Mouse (Mus musculus) erythroid progenitor cell, adult 5-6 weeks (primary cell): ENCODE results near the gene Bglap. TPM values are rescaled to one million over a fixed set of nuclear protein-coding genes. Genes with fewer than 3 reads are reported as not detected.
"Not testable (repeated sequence)": the region's sequence is repeated elsewhere in the genome, so short reads cannot be mapped to it uniquely, and the experiment has no call there.

Source experiments
- ATAC-seq: replicated peaks from 2 replicates; pipeline ENCODE4 v1.8.0; 2016; ENCODE audit warnings: moderate number of reproducible peaks, mild to moderate bottlenecking, moderate TSS enrichment, inconsistent platforms; ENCODE audit not compliant: poor library complexity, low FRiP score, severe bottlenecking
- total RNA-seq, 2 experiments: library from RNA; stranded (forward) in 1 of 2; stranded (reverse) in 1 of 2; fragments of 150-400 nt in 1 of 2; fragments of 186-747, 209-891 nt in 1 of 2; gene quantifications; 2 replicates each; pipeline versions ENCODE4 v1.2.3 to v1.2.4; 2015 to 2017; ENCODE audit warnings: low replicate concordance in 2 of 2

Gene Bglap
- total RNA-seq (2015; ENCODE audit: low replicate concordance), result 3.6 TPM in 1 of 2 replicates, not detected in the other
- not detected in 2 replicates for total RNA-seq (2017; ENCODE audit: low replicate concordance)

DNA sequence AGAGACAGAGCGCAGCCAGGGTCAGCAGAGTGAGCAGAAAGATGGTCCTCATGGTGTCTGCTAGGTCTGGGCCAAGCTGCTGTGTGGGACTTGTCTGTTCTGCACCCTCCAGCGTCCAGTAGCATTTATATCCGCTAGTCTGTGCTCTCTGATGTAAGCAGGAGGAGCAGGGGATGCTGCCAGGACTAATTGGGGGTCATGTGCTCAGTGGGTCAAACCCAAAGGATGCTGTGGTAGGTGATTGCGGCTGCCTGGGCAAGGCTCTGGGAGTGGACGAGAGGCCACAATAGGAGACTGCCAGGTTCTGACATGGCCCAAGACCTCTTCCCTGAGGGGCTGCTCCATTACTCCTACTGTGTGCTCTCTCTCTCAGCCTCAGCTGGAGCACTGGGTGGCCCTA is at the start of gene Bglap:
Gene Bglap (minus strand): TSS at position 101 of the 400 bp plus-strand sequence.
- no peak for ATAC-seq

DNA sequence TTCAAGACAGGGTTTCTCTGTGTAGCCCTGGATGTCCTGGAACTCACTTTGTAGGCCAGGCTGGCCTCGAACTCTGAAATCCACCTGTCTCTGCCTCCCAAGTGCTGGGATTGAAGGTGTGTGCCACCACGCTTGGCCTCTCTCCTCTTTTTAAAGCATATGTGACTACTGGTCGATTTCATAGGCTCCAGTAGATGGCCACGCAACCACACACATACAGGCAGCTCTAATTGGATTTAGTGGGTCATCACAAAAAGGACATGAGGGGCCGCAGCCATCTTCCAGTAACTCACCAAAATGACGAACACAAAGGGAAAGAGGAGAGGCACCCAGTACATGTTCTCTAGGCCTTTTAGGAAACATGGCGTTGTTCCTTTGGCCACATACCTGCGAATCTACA is 44.4 kb upstream of the Bglap start:
- not testable (repeated sequence) for ATAC-seq

DNA sequence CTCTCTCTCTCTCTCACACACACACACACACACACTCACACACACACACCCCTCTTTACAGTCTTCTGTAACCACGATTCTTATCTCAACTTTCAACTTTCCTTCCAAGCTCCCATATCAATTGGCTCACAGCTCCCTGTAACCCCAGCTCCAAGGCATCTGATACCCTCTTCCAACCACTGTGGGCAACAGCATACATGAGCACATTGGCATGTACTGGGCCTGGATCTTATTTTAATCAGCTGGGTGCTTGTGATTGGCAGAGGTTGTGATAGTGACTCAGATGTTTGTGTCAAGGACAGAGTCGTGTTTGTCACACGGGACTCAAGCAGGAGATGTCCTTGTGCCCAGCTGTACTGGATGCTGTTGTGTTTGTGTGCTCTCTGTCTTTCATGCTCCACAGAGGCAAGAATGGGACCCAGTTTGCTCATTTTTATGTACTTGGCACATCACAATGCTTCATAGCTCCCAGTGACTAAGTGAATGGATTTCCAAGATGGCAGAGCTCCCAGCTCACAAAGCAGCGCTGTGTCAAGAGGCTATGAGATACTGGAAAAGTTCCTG is 43.2 kb upstream of the Bglap start:
- no peak for ATAC-seq

DNA sequence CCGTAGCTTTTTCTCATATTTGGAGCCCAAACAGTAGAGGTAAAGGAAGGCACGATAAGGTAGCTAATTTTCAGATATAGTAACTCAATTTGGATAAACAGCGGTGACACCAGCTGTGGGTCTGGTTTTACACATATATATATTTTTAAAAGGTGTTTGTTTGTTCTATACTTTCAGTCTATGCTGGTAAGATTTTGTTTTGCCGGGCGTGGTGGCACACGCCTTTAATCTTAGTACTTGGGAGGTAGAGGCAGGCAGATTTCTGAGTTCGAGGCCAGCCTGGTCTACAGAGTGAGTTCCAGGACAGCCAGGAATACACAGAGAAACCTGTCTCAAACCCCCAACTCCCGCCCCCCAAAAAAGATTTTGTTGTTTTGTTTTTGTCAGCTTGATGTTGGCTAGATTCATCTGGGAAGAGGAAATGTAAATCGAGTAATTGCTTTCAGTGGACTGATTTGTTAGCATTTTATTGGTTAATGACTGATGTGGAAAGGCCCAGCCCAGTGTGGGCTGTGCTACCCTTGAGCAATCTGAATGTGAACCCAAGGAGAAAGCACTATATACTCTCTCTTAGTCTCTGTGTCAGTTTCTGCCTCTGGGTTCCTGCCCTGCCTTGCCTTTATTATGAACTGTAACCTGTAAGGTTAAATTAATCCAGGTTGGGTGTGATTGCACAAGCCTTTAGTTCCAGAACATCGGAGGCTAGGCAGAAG is 41.6 kb upstream of the Bglap start:
- ATAC-seq, result no peak

DNA sequence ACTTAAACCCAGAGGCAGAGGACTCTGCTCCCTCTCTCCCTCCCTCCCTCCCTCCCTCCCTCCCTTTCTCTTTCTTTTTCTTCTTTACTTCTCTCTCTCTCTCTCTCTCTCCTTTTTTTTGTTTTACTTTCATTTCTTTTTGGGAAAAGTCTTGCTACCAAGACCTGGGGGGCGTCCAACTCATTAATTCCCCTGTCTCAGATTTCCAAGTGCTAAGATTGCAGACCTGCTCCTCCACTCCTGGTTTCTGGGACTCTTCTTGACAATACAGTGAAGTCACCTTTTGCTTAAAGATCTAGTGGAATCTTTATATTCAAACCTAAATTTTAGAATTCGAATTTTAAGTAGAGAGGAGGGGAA is 41.0 kb upstream of the Bglap start:
- no peak for ATAC-seq

DNA sequence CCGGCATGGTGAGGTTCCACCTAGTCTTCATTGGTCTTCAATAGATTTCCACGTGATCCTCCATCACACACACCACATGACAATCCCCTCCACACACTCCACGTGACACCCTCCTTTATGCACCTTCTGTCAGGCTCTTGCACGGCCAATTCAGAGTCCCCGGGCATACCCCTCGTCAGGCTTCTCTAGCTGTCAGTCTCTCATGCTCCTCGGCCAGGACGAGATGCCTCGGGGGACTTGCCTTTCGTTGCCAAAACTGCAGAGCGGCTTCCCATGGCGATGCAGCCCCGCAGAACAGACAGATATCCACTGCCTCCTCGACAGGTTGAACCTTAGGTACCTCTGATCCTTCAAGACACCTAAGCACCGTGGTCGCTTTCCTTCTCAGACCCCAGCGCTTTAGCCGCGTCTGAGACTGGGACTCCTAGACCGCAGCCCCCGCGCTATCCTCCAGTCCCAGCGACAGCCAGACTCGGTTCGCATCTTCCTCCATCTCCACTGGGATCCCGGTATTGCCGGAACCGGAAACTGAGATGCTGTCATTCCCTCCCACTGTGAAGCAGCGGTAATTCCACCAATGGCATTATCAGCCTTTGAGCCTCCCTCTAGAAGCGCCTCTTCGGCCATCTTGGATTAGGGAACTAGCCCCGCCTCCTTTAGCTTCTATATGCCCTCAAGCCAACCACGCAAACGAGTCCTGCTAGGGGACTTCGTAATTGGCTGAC is 40.5 kb upstream of the Bglap start, which contains the start of gene Slc25a44:
Gene Slc25a44 (minus strand): TSS at position 535 of the 725 bp plus-strand sequence.
- ATAC-seq, result peak; percentile 87

DNA sequence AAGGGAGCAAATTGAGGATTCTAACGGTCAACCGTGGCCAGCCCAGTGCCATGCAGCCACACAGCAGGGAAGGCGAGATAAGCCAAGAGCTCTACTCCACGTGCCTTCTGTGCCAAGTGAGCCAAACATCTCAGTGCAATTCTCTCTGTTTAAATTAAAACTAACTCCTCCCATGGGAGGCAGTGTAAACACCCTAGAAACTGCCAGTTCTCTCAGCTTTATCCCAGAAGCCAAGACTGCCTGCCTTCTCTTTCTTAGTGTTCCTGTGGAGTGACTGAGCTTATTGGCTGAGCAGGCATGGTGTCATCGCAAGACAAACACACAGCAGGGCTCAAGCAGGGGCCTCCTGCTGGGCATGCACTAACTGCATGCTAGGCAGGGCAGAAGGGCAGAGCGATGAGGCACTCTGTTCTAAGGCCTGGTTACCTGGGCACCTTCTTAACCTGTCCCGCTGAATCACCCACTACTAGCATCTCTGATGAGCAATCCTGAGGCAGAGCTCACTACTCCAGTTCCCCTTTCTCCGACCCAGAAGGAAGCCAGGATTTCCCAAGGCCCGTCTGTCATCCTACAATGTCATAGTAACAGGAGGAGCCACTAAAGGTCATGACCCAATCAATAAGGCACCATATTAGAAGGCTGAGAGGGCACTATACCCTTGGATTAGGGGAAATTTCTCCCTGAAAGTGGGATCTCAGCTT is 37.9 kb upstream of the Bglap start:
- peak; percentile 77 for ATAC-seq

DNA sequence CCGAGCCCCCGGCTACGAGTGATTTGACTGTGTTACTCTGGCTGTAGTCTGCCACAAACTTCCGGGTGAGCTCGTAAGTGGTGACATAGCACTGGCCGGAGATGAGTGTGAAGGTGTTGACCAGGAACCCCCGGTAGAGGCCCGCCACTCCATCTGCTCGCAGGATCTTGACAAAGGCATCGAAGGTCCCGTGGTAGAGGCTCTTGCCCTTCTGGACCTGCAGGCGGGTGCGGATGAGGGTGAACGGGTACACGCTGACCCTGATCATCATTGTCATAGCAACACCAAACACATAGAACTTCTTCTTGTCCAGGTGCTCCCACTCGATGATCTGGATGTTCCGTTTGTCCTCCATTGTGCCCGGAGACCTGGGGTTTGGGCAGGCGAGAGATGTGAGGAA is 36.5 kb upstream of the Bglap start:
- ATAC-seq, result no peak

DNA sequence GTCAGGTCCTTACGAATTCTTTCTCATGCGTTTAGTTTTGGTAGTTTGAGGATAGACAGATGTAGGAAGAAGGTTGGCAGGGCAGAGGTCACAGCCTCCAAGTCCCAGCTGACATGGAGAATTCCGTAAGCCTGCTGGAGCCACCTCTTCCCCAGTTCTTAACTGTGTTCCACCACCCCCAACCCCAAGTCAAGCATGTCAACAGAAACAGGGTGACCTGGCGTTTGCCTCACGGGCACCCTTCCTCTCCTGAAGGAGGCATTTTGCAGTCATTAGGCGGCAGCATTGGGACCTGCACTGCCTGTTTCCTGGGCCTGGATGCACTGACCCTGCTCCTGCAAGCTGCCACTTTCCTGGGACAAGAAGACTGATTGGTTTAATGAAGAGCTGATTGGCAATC is 33.8 kb upstream of the Bglap start:
- no peak for ATAC-seq

DNA sequence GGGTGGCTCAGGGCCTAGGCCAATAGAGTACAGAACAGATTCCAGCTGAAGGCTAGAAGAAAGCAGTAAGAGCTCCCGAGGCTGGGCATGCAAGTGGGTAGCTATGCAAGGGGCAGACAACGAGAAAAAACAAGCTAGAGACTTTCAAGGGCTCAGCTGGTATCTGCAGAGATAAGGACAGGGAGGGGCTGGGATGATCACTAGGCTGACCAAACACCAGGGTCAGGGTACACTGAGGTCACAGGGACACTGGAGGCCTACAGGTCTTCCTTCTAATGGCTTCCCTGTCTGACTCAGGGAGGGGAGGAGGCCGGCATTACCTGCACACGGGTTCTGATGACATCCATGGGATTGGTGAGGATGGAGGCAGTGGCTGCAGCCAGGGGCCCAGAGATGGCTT is 31.4 kb upstream of the Bglap start:
- ATAC-seq, result no peak; the same call in 1 of the 2 replicates

DNA sequence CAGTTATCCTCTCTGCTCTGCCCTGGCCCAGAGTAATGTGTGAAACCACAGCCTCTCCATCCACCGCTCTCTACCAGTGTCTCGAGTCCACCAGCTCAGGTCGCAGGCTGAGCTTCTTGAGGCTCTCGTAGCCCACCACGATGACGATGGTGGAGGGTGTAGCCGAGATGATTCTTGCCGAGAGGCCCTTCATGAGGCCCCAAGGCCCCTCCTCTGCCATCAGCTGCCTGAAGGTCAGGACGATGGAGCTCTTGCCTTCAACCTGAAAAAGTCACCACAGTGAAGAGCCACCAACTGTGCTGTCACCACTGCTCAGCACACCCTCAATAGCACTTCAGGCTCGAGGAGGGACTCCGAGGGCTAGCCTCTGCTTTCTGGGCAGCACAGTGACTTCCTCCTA is 28.4 kb upstream of the Bglap start:
- no peak for ATAC-seq

DNA sequence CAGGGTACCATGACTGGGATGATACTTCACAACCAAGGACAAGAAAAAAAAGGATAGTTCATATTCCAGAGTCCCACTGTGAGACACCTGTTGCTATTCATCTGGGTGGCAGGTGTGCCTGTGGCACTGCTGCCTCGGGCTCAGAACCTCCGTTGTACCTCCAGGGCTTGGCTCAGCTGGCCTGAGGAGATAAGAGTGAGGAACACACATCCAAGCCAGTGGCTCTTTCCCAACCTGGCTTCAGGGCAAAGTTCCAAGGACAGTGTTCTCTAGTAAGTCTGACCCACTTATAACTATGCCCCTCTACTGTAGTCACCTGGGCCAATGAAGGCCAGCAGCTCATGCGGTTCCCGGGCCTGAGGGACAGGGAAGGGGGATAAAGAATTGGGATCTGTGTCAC is 27.4 kb upstream of the Bglap start:
- peak; percentile 71 for ATAC-seq

DNA sequence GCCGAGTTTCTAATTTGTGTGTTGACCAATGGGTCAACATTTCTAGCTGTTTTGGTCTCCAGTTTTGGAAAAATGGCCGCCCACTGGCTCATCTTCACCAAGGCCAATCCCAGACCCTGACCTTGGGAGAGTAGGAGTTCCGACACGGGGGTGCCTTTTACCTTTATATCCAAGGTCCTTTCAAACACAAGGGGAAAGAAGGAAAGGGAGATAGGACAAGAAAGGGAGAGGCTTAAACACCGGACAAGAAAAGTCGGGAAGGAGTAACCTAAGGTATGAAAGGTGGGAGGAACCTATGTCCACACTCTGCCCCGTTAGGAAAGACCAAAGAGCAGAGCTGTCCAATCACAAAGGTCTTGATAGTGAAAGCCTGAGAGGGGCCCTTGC is 26.4 kb upstream of the Bglap start:
- no peak for ATAC-seq

DNA sequence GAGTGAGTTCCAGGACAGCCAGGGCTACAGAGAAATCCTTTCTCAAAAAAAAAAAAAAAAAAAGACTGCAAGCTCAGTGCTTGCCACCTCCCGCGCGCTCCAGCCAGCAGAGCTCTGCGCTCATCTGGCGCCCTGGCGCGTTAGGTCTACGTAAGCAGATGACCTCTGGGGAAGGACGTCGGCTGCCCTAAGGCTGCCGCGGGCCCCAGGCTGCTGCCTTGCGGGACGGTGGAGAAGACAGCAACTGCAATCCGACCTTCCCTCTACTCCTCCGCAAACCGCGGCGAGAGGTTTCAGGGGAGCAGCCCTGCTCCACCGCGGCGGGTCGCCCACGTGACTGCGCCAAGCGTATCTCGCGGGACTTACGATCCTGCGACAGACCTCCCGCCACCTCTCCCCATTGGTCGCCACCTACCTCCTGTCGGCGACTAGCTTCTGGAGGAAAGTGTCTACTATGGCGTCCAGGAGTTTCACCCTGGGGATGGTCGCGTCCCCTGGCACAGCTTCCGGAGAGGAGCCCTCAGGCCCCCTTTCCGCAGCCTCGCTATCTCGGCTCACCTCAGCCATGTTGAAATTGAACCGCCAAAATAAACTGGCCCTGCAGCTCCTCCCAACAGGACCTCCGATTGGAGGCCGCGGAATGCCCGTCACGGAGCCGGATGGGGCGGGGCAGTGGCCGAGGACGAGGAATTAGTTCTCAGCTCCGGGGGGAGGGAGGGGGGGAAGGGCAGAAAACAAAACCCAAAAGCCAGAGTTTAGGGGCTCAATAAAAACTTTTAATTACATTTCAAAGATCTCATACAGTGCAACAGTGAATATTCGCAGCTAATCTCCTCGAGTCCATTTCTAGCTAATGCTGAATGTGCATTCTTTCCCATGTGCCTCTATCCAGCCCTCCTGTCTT is 25.7 kb upstream of the Bglap start, which contains the start of gene Pmf1:
Gene Pmf1 (minus strand): TSS at position 591 of the 904 bp plus-strand sequence.
- peak; percentile 85 for ATAC-seq

DNA sequence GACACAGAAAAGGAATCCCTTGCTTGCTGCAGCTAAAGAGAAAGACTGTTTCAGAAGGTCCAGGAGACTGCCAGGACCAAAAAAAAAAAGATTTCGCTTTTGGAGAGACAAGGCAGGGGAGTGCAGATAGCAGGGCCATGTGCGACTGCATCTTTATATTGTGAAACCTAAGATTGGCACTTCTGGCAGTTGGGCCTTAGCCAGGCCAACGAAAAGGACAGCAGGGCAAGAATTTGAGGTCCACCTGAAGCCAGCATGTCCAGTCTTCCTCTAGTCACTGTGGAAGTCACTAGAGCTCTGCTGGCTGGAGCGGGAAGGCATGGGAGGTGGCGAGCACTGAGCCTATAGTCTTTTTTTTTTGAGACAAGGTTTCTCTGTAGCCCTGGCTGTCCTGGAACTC is 24.7 kb upstream of the Bglap start:
- no peak for ATAC-seq

DNA sequence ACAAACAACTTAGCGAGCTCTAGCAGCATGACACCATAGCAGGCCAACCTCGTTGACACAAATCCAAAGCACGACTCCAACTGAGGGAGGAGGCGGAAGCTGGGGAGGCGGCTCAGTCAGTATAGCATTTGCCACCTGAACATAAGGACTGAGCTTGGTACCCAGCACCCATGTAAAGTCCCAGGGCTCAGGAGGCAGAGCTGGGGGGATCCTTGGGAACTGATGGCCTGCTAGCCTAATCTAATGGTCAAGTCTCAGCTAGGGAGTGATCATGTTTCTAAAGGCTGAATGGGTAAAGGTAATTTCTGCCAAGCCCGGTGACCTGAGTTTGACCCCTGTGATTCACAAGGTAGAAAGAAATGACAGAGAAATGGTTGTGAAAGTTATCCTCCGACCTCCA is 23.3 kb upstream of the Bglap start:
- no peak for ATAC-seq

DNA sequence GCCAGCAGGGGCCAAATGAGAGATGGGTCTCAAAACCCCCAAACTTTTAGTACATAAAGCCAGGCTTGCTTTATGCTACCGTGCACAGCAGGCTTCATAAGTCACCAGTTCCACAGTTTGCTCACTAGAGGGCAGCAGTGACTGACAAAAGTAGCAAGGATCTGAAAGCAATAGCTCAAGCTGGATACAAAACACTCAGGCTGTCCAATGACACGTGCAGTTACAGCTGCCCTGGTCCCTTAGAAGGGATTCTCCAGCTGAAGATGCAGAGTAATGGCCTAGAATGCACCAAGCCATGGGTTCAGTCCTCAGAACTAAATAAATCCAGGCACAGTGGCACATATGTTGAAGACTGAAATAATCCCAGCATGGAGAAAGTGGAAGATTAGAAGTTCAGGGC is 22.8 kb upstream of the Bglap start:
- peak; percentile 27; the same call in 1 of the 2 replicates for ATAC-seq

DNA sequence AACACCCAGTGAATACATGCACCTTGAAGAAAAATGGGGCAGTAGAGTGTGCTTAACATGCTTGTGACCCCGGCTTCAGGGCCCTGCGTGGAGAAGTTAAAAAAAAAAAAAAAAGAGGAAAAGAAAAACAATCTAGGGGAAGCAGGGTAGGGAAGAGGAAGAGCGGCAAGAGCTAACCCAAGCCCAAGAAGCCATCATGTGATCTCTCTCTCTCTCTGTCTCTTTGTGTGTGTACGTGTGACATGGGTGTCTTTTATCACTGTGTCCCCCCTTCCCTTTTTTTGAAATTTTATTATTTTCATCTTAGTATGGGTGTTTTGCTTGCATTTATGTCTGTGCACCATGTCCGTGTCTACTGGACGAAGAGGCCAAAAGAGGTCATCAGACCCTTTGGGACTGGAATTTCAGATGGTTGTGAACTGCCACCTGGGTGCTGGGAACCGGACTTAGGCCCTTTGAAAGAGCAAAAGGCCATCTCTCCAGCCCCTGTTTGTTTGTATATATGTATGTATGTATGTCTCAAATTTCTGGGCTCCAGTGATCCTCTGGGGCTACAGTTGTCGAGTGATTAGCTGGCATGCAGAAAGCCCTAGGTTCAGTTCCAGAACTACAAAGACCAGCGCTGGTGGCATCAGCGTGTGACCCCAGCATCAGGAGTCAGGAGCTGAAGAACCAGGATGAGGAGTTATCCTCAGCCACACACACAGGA is 19.4 kb upstream of the Bglap start:
- ATAC-seq, result no peak

DNA sequence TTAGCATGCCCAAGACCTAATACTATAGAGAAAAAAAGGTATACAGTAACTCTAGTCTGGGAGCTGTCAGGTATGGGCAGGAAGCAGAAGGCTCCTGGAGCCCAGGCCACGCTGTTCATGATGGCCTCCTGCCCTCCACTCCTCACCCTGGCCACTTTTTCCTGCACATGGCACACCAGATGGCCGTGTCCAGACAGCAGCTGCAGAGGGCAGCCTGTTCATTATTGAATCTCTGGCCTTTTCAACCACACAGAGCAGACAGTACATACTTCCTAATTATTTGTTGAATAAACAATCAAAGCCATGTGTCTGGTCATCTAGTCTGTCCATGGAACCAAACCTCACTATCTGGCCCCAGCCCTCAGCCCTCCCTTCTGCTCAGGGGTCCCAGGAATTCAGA is 14.4 kb upstream of the Bglap start:
- ATAC-seq, result no peak
